Mouse (Mus musculus): ENCODE measurements around the gene Ybx3. TPM values are rescaled to one million over a fixed set of nuclear protein-coding genes. Genes with fewer than 3 reads are reported as not detected.

Gene Ybx3
- polyA plus RNA-seq, 1 experiment: 690 TPM

DNA sequence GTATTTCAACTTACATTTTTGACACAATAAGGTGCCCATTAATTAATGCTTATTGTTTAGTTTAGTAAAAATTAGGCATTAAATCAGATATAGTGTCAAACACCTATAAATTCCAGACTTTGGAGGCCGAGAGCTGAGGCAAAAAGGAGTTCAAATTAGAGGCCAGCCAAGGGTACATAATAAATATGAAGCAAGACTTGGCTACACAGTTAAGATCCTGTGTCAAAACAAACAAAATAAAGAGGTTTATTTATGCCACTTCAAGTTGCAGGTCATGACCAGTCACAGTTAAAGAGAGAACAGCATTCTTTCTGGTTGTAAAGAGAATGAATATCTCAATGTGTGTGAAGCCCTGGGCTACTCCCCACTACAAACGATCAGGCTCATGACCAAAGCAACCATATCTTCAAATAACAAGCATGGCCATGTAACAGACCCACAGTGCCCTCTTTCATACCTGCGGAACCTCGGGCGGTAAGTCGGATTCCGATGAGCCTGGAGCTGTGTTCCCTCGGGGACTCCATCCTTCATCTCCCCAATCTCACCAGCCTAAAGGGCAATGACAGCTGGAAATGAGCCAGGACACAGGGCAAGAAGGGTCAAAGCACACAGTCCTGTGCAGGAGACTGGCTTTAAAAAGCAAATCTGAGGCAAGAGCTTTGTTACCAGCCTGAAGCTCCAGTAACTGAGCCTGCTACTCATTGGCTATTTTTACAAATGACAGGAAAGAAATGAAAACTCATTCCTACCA is 18.2 kb downstream of the Ybx3 start:
- Histone ChIP-seq H3K27me3 (replicated peaks) (no peaks in the 10 kb centered on the region), H3K4me3 (replicated peaks) (no peak overlapping the region), H3K9me3 (no peaks in the 10 kb centered on the region), H3K4me1 (peaks cover 12% of the 10 kb centered on the region), H3K36me3 (replicated peaks; ENCODE audit: low read length) (peaks cover 98% of the 10 kb centered on the region)
- TF ChIP-seq GATA1 (IDR thresholded peaks at IDR 0.05; ENCODE audit: borderline replicate concordance, low read length): no peak
- TF ChIP-seq FLI1 (IDR thresholded peaks at IDR 0.05; ENCODE audit: low read length): no peak

DNA sequence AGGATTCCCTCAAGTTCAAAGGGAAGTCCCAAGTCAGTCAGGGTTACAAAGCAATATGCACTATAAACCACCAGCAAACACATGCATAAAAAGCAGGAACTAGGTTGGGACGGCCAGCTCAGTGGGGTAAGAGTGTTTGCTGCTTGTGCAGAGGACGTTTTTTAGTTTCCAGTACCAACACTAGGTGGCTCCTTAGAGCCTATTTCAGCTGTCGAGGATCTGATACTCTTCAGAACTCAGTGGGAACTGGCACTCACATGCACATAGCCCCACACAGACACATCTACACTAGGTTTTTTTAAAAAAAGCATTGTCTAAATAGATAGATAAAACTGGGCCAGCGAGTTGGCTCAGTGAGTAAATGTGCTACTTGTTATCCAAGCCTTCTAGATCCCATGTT is 21.2 kb downstream of the Ybx3 start:
- H3K27me3 ChIP-seq (replicated peaks): no peaks in the 10 kb centered on the region
- TF ChIP-seq FLI1 (IDR thresholded peaks at IDR 0.05; ENCODE audit: low read length) (no peak), GATA1 (IDR thresholded peaks at IDR 0.05; ENCODE audit: borderline replicate concordance, low read length) (no peak)
- no peak overlapping the region for H3K4me3 ChIP-seq (replicated peaks)
- peaks cover 24% of the 10 kb centered on the region for H3K4me1 ChIP-seq
- H3K36me3 ChIP-seq (replicated peaks; ENCODE audit: low read length): peaks cover 90% of the 10 kb centered on the region
- no peaks in the 10 kb centered on the region for H3K9me3 ChIP-seq

GRCm38 (mm10) chr6:131364353-131364752 is 23.9 kb downstream of the Ybx3 start:
- no peak for TF ChIP-seq GATA1 (IDR thresholded peaks at IDR 0.05; ENCODE audit: borderline replicate concordance, low read length)
- no peak for TF ChIP-seq FLI1 (IDR thresholded peaks at IDR 0.05; ENCODE audit: low read length)
- Histone ChIP-seq H3K27me3 (replicated peaks) (no peaks in the 10 kb centered on the region), H3K4me3 (replicated peaks) (no peak overlapping the region), H3K9me3 (no peaks in the 10 kb centered on the region), H3K4me1 (peaks cover 28% of the 10 kb centered on the region), H3K36me3 (replicated peaks; ENCODE audit: low read length) (peaks cover 65% of the 10 kb centered on the region)

GRCm38 (mm10) chr6:131362987-131363765 is 25.1 kb downstream of the Ybx3 start:
- Histone ChIP-seq H3K36me3 (replicated peaks; ENCODE audit: low read length) (peaks cover 53% of the 10 kb centered on the region), H3K4me1 (peaks cover 30% of the 10 kb centered on the region), H3K4me3 (replicated peaks) (no peak overlapping the region), H3K9me3 (no peaks in the 10 kb centered on the region), H3K27me3 (replicated peaks) (peaks cover 3% of the 10 kb centered on the region)
- TF ChIP-seq FLI1 (IDR thresholded peaks at IDR 0.05; ENCODE audit: low read length) (no peak), GATA1 (IDR thresholded peaks at IDR 0.05; ENCODE audit: borderline replicate concordance, low read length) (no peak)

DNA sequence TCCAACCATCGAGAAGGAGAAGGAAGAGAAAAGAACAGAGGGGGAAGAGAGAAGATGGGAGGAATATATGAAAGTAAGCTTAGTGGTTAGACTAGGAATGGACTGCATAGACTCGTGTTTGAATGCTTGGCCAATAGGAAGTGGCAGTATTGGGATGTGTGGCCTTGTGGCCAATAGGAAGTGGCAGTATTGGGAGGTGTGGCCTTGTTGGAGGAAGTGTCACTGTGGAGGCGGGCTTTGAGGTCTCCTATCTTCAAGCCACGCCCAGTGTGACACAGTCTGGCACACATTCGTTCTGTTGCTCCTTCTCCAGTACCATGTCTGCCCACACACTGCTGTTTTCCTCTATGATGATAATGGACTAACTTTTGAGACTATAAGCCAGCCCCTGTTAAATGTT is 27.6 kb downstream of the Ybx3 start:
- Histone ChIP-seq H3K27me3 (replicated peaks) (peaks cover 19% of the 10 kb centered on the region), H3K9me3 (no peaks in the 10 kb centered on the region), H3K4me3 (replicated peaks) (no peak overlapping the region), H3K4me1 (peaks cover 30% of the 10 kb centered on the region), H3K36me3 (replicated peaks; ENCODE audit: low read length) (peaks cover 29% of the 10 kb centered on the region)
- TF ChIP-seq GATA1 (IDR thresholded peaks at IDR 0.05; ENCODE audit: borderline replicate concordance, low read length) (no peak), FLI1 (IDR thresholded peaks at IDR 0.05; ENCODE audit: low read length) (no peak)

- no peak overlapping the region for H3K4me3 ChIP-seq (replicated peaks)
- H3K36me3 ChIP-seq (replicated peaks; ENCODE audit: low read length): peaks cover 17% of the 10 kb centered on the region
- H3K27me3 ChIP-seq (replicated peaks): peaks cover 30% of the 10 kb centered on the region
- no peaks in the 10 kb centered on the region for H3K9me3 ChIP-seq
- peaks cover 30% of the 10 kb centered on the region for H3K4me1 ChIP-seq
- no peak for TF ChIP-seq FLI1 (IDR thresholded peaks at IDR 0.05; ENCODE audit: low read length)
- no peak for TF ChIP-seq GATA1 (IDR thresholded peaks at IDR 0.05; ENCODE audit: borderline replicate concordance, low read length)
Observed at GRCm38 (mm10) chr6:131359543-131359942, 28.7 kb downstream of the Ybx3 start.

DNA sequence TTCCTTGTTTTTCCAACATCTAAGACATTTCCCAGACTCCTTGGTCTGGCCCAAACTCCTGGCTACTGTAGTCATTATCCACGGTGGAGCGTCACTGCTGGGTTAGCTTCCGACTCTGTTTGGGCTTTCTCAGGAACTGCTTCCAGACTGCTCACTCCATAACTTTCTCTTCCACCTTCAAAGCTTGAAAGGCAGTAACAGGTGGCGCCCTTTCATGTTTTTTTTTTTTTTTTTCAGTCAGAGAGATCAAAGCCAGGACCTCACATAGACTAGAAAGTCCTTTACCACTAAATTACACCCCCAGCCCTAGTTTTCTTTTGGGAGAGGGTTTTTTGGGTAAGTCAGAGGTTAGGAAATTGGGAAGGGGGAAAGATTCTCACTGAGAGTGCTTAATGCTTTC is 33.4 kb downstream of the Ybx3 start:
- peaks cover 26% of the 10 kb centered on the region for H3K4me1 ChIP-seq
- peaks cover 65% of the 10 kb centered on the region for H3K27me3 ChIP-seq (replicated peaks)
- H3K4me3 ChIP-seq (replicated peaks): no peak overlapping the region
- H3K36me3 ChIP-seq (replicated peaks; ENCODE audit: low read length): no peaks in the 10 kb centered on the region
- H3K9me3 ChIP-seq: no peaks in the 10 kb centered on the region
- TF ChIP-seq GATA1 (IDR thresholded peaks at IDR 0.05; ENCODE audit: borderline replicate concordance, low read length) (no peak), FLI1 (IDR thresholded peaks at IDR 0.05; ENCODE audit: low read length) (no peak)

DNA sequence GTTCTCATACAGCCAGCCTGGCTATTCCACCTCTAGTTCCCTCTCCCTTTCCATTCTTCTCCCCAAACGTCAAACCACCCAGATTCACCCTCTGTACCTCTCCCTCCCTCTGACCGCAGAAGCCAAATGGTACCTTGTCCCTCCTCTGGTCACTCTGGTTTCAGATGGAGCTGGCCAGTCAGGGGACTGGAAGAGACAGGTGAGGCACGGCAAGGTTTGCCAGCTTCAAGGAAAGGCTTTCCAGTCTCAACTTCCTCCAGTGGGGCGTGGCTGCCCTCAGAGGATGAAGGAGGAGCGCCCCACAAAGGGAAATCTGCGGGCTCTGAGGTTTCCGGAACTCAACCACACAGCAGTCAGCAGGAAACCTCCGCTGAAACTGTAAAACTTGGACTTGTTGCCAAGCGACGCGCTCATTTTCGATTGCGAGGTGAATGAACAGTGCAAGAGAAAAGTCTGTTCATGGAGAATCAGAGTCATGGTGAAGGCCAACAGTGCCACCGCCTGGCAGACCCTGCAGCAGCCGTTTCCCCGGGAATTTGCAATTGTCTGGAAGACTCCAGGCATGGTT is 34.8 kb downstream of the Ybx3 start, which contains the start of gene Styk1:
Gene Styk1, minus strand, starts transcription at position 246 of the 568 bp plus-strand sequence.
- H3K36me3 ChIP-seq (replicated peaks; ENCODE audit: low read length): no peaks in the 10 kb centered on the region
- TF ChIP-seq FLI1 (IDR thresholded peaks at IDR 0.05; ENCODE audit: low read length): peak; percentile 81; the same call in 1 of the 2 replicates
- no peak for TF ChIP-seq GATA1 (IDR thresholded peaks at IDR 0.05; ENCODE audit: borderline replicate concordance, low read length)
- peaks cover 20% of the 10 kb centered on the region for H3K4me1 ChIP-seq
- H3K9me3 ChIP-seq: peaks cover 3% of the 10 kb centered on the region
- peaks cover 67% of the 10 kb centered on the region for H3K27me3 ChIP-seq (replicated peaks)
- peak within 1 kb of the TSS; percentile 87 for H3K4me3 ChIP-seq (replicated peaks)

- Histone ChIP-seq H3K9me3 (peaks cover 10% of the 10 kb centered on the region), H3K4me1 (peaks cover 11% of the 10 kb centered on the region), H3K36me3 (replicated peaks; ENCODE audit: low read length) (no peaks in the 10 kb centered on the region), H3K4me3 (replicated peaks) (no peak overlapping the region), H3K27me3 (replicated peaks) (peaks cover 52% of the 10 kb centered on the region)
- TF ChIP-seq FLI1 (IDR thresholded peaks at IDR 0.05; ENCODE audit: low read length) (no peak), GATA1 (IDR thresholded peaks at IDR 0.05; ENCODE audit: borderline replicate concordance, low read length) (no peak)
Observed at GRCm38 (mm10) chr6:131347026-131347425, 41.2 kb downstream of the Ybx3 start.
